Mouse (Mus musculus): ENCODE measurements around the gene 4930523C07Rik.
A peak's percentile ranks its signal among the peaks of the same experiment; 100 is the strongest.

4930523C07Rik gene

GRCm38 (mm10) chr1:160045056-160045715 lies 1.0 kb downstream of the 4930523C07Rik start:
- DNase-seq (ENCODE audit: low read depth in 2 of 2, low spot score in 2 of 2): no peak

- peak; percentile 46 to 52 for DNase-seq (ENCODE audit: low read depth in 2 of 2, low spot score in 2 of 2)
Measured at GRCm38 (mm10) chr1:160045971-160046370, 1.8 kb downstream of the 4930523C07Rik start.

GRCm38 (mm10) chr1:160046786-160047185 lies 2.6 kb downstream of the 4930523C07Rik start:
- peak in 1 of 2 experiments; percentile 32 for DNase-seq (ENCODE audit: low read depth in 2 of 2, low spot score in 2 of 2)

GRCm38 (mm10) chr1:160047481-160047931 lies 3.3 kb downstream of the 4930523C07Rik start:
- DNase-seq (ENCODE audit: low read depth in 2 of 2, low spot score in 2 of 2): no peak

- no peak for DNase-seq (ENCODE audit: low read depth in 2 of 2, low spot score in 2 of 2)
Measured at GRCm38 (mm10) chr1:160049131-160049880, 5.1 kb downstream of the 4930523C07Rik start.

GRCm38 (mm10) chr1:160050898-160051297 lies 6.7 kb downstream of the 4930523C07Rik start:
- DNase-seq (ENCODE audit: low read depth in 2 of 2, low spot score in 2 of 2): no peak

- DNase-seq (ENCODE audit: low read depth in 2 of 2, low spot score in 2 of 2): peak; percentile 62 to 70
Measured at GRCm38 (mm10) chr1:160052556-160053315, 8.6 kb downstream of the 4930523C07Rik start.

GRCm38 (mm10) chr1:160053510-160054305 lies 9.5 kb downstream of the 4930523C07Rik start:
- DNase-seq (ENCODE audit: low read depth in 2 of 2, low spot score in 2 of 2): peak; percentile 61 to 68

- DNase-seq (ENCODE audit: low read depth in 2 of 2, low spot score in 2 of 2): peak in 1 of 2 experiments; percentile 30
Measured at GRCm38 (mm10) chr1:160054366-160055078, 10.3 kb downstream of the 4930523C07Rik start.

GRCm38 (mm10) chr1:160057657-160058056 lies 13.5 kb downstream of the 4930523C07Rik start:
- DNase-seq (ENCODE audit: low read depth in 2 of 2, low spot score in 2 of 2): no peak

GRCm38 (mm10) chr1:160059908-160060307 lies 15.7 kb downstream of the 4930523C07Rik start:
- no peak for DNase-seq (ENCODE audit: low read depth in 2 of 2, low spot score in 2 of 2)

- DNase-seq (ENCODE audit: low read depth in 2 of 2, low spot score in 2 of 2): no peak
Measured at GRCm38 (mm10) chr1:160060542-160060941, 16.4 kb downstream of the 4930523C07Rik start.

GRCm38 (mm10) chr1:160061321-160061720 lies 17.1 kb downstream of the 4930523C07Rik start:
- DNase-seq (ENCODE audit: low read depth in 2 of 2, low spot score in 2 of 2): no peak

GRCm38 (mm10) chr1:160061725-160062366 lies 17.7 kb downstream of the 4930523C07Rik start:
- peak; percentile 73 to 81 for DNase-seq (ENCODE audit: low read depth in 2 of 2, low spot score in 2 of 2)

GRCm38 (mm10) chr1:160064547-160065144 lies 20.5 kb downstream of the 4930523C07Rik start:
- DNase-seq (ENCODE audit: low read depth in 2 of 2, low spot score in 2 of 2): no peak

GRCm38 (mm10) chr1:160078882-160079661 lies 34.9 kb downstream of the 4930523C07Rik start:
- peak; percentile 23 to 26 for DNase-seq (ENCODE audit: low read depth in 2 of 2, low spot score in 2 of 2)

- DNase-seq (ENCODE audit: low read depth in 2 of 2, low spot score in 2 of 2): peak; percentile 85 to 91
Measured at GRCm38 (mm10) chr1:160080800-160081436, 36.7 kb downstream of the 4930523C07Rik start.

- DNase-seq (ENCODE audit: low read depth in 2 of 2, low spot score in 2 of 2): no peak
Measured at GRCm38 (mm10) chr1:160082647-160083046, 38.5 kb downstream of the 4930523C07Rik start.

Data from CD8-positive naive resting alpha-beta T cell, adult 2 months (primary cell).